Mouse (Mus musculus) bone marrow macrophage, adult 2 months (primary cell): Measurements from ENCODE around the gene Lbp. TPM values are rescaled to one million over a fixed set of nuclear protein-coding genes. Genes with fewer than 3 reads are reported as not detected.
A peak's percentile ranks its signal among the peaks of the same experiment; 100 is the strongest.

Experiments used
- H3K27ac ChIP-seq: 2 replicates; pipeline ENCODE4 v1.5.1; 2012; ENCODE audit warnings: low read depth, low read length; ENCODE audit not compliant: insufficient read depth
- H3K4me1 ChIP-seq: 2 replicates; pipeline ENCODE4 v1.6.1; 2012; ENCODE audit warnings: low read length; ENCODE audit not compliant: control insufficient read depth, insufficient read depth
- H3K4me3 ChIP-seq: 2 replicates; pipeline ENCODE4 v1.5.1; 2012; ENCODE audit warnings: mild to moderate bottlenecking, low read length, moderate library complexity; ENCODE audit not compliant: insufficient read depth
- CTCF ChIP-seq: IDR thresholded peaks from 2 replicates; pipeline ENCODE4 v1.5.1; 2012; ENCODE audit warnings: low read depth, mild to moderate bottlenecking, low read length, moderate library complexity
- POLR2A ChIP-seq: IDR thresholded peaks from 2 replicates; pipeline ENCODE4 v1.6.1; 2012; ENCODE audit warnings: mild to moderate bottlenecking, low read depth, low read length, borderline replicate concordance
- polyA plus RNA-seq: library from polyadenylated mRNA; stranded (reverse); fragments of >200 nt; gene quantifications from 2 replicates; pipeline ENCODE4 v1.2.4, GENCODE M21; 2012; ENCODE audit not compliant: missing spikeins, insufficient read depth, insufficient read length

Gene Lbp
- polyA plus RNA-seq, 1 experiment, result 0.24 TPM

DNA sequence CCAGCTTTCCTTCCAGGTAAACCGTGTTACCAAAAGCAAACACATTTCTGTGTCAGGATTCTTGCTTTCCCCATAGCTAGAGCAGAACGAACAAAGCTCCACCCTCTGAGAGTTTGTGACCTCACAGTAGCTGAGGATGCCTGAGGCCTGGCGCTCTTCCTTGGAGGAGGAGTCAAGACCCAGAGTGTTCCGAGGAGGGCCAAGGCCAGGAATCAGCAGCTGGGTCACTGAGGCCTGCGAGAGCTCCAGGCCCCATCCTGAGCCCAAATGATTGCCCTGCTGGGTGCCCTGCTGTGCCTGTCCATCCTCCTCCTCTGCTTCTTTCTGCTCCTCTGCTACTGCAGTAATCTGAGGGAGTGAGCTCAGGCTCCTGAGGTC is 63.9 kb downstream of the Lbp start:
- Histone ChIP-seq H3K27ac (no peak overlapping the region), H3K4me3 (no peak overlapping the region), H3K4me1 (no peaks in the 10 kb centered on the region)
- no peak for TF ChIP-seq POLR2A

DNA sequence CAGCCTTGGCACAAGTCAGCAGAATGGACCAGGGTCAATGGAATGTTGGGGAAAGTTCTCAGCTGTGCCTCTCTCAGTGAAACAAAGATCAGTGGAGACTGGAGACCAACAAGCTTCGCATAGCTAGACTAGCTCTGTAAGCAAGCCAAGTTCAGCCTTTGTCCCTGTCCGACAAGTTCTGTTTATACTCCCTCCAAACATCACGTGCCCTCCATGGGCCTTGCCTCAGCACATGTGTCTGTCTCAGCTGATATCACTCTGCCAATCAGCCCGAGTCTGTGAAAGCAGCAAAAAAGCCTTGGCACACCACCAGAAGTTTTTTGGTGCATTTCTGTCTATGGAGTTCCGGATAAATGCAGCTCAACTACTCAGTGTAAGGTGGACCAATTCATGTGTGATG is 66.8 kb downstream of the Lbp start:
- Histone ChIP-seq H3K27ac (no peak overlapping the region), H3K4me3 (no peak overlapping the region), H3K4me1 (no peaks in the 10 kb centered on the region)
- TF ChIP-seq CTCF (no peak), POLR2A (no peak)

DNA sequence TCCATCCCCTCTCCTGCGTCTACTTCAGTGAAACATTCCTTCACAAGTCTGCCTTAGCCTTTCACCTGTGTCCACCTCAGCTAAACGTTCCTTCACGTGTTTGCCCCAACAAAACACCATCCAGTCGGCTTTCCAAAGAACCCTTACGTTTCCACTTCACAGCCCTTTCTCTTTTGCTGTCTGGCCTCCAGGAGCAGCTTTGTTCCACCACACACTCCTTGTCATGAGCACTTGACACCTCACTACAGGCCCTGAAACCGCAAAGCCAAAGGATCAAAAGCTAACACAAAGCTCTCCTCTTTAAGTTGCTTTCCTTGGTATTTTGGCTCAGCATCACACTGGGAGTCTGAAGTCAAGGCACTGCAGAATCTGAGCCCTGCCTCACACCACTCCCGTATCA is 67.2 kb downstream of the Lbp start:
- TF ChIP-seq POLR2A (no peak), CTCF (no peak)

DNA sequence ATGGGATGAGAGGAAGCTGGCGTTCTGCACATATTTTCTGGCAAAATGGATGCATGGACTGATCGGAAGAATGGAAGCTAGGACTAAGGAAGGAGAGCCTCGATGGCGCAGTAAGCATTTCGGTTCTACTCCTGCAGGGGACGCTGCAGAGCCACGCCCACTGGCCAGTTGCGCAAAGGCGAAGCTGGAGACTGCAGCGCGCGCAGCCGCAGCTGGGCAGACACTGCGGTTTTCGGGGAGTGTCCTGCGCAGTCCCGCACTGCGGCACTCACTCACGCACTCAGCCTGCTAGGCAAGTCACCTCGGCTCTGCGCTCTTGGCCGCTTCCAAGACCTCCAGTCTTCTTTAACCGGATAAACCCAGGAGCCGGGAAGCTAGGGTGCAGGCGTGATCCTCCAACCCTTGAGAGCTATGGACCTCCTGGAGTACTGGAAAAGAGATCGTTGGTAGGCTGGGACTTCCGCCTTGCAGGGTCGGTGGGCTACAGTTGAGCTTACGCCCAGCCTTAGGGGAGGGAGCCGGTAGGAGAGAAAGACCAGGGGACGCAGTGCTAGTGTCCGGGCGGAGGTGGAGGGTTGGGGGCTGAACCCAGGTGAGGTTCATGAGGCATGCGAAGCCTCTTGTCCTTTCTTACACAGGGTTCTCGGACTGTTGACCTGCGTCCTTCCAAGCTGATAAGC is 69.3 kb downstream of the Lbp start, which contains the start of gene Snhg11:
TSS of gene Snhg11 (plus strand) at position 196 of the 680 bp plus-strand sequence.
- TF ChIP-seq CTCF (no peak), POLR2A (no peak)
- peak within 1 kb of the TSS; percentile 51 for H3K4me3 ChIP-seq
- H3K4me1 ChIP-seq, result no peaks in the 10 kb centered on the region
- no peak within 1 kb of the TSS for H3K27ac ChIP-seq

More for the DNA sequence above, 67.2 kb downstream of the Lbp start:
- Histone ChIP-seq H3K4me3 (no peak overlapping the region), H3K4me1 (no peaks in the 10 kb centered on the region), H3K27ac (no peak overlapping the region)

DNA sequence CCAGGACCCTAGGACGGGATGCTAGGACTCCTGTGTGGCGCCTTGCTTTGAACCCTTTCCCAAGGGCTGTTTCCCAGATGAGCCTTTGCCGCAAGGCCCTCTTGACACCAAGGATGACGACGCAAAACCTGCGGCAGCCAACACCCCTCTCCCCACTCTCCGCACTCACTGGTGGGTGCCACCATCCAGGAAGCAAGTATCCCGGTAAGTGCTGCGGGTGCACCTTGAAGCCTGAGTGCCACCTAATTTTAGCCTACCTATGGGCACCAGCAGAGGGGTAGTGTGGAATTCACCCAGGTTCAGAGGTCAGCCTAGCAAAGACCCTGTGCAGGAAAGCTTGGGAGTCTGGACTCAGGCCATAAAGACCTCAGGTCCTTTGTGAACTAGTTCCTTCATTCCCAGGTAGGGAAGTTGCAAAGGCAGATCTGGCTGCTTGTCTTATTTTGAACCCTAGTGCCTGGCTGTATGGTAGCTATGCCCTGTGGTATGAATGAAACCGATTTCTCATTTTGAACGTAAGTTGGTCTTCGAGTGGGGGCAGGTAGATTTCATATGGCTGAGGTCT is 69.9 kb downstream of the Lbp start:
- Histone ChIP-seq H3K27ac (no peak overlapping the region), H3K4me3 (peak overlapping the region; percentile 51), H3K4me1 (no peaks in the 10 kb centered on the region)
- TF ChIP-seq CTCF (no peak), POLR2A (no peak)

DNA sequence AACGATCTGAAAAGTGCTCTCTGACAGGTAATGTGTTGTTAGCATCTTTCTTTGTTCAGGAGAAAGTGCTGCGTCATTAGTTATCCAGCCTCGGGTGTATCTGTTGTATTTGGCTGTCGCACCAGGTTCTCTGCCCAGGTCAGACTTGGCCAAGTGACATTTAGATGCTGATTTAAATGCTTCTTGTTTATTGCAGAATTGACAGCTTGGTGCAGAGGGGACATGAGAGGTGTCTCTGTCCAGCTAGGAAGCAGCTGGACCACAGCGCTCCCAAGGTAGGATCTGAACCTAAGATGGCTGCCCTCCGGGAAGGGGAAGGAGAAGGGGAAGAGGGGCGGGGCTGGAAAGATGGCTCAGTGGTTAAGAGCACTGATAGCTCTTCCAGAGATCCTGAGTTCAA is 70.5 kb downstream of the Lbp start:
- TF ChIP-seq POLR2A (no peak), CTCF (no peak)
- Histone ChIP-seq H3K27ac (no peak overlapping the region), H3K4me1 (no peaks in the 10 kb centered on the region), H3K4me3 (no peak overlapping the region)

DNA sequence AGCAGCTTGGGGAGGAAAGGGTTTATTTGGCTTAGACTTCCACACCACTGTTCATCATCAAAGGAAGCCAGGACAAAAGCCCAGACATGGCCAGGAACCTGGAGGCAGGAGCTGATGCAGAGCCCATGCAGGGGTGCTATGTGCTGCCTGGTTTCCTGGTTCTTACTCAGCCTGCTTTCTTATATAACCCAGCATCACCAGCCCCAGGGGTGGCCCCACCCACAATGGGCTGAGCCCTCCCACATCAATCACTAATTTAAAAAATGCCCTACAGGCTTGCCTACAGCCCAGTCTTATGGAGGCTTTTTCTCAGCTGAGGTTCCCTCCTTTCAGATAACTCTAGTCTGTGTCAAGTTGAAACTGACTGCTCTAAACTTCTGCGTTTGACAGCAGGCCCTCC is 71.5 kb downstream of the Lbp start:
- Histone ChIP-seq H3K27ac (no peak overlapping the region), H3K4me1 (no peaks in the 10 kb centered on the region), H3K4me3 (no peak overlapping the region)
- TF ChIP-seq CTCF (no peak), POLR2A (no peak)

DNA sequence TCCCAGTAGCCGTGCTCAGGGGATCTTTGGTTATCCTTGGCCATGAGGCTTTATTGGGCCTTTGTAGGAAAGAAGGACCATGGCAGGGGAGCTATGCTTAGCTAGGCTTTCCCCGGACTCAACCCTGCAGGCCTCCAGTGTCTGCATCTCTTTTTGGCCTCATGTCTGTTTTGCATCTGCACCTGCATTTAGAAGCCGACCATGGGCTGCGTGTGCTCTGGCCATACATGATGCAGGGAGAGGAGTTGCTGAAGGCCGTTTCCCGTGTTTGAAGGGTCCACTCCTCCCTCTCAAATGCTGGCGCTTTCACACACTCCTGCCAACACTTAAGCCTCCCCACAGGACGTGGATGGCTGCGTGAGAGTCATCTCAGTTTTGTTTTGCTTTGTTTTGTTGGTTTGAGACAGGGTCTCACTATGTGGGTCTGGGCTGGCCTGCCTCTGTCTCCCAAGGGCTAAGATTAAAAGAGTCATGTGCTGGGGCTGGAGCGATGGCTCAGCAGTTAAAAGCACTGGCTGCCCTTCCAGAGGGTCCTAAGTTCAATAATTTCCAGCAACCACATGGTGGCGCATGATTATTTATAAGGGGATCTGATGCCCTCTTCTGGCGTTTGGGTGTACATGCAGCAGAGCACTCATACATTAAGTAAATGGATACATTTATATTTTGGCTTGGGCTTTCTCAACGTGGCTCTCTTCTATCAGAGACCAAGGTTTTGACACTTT is 73.2 kb downstream of the Lbp start:
- Histone ChIP-seq H3K4me3 (no peak overlapping the region), H3K27ac (no peak overlapping the region), H3K4me1 (no peaks in the 10 kb centered on the region)
- TF ChIP-seq POLR2A, result no peak
- TF ChIP-seq CTCF, result peak; percentile 71

Other genes with a start within 250 kb of the Lbp start
- 13.2 and 14.6 TPM in 2 replicates for gene Tgm2, start 160.1 kb upstream of the Lbp start, polyA plus RNA-seq
- gene D630003M21Rik, start 77.3 kb upstream of the Lbp start, polyA plus RNA-seq, result not detected in 2 replicates
- not detected in 2 replicates for gene Bpi, start 48.4 kb upstream of the Lbp start, polyA plus RNA-seq
- 1.2 and 1.9 TPM in 2 replicates for gene Snhg11, start 69.1 kb downstream of the Lbp start, polyA plus RNA-seq
- 21.2 and 27.0 TPM in 2 replicates for gene Ralgapb, start 103.4 kb downstream of the Lbp start, polyA plus RNA-seq
- not detected in 2 replicates for gene Adig, start 196.1 kb downstream of the Lbp start, polyA plus RNA-seq
- not detected in 2 replicates for gene Arhgap40, start 206.3 kb downstream of the Lbp start, polyA plus RNA-seq